24 mouse cellular contexts compared by ENCODE assay signal in the genomic region with DNA sequence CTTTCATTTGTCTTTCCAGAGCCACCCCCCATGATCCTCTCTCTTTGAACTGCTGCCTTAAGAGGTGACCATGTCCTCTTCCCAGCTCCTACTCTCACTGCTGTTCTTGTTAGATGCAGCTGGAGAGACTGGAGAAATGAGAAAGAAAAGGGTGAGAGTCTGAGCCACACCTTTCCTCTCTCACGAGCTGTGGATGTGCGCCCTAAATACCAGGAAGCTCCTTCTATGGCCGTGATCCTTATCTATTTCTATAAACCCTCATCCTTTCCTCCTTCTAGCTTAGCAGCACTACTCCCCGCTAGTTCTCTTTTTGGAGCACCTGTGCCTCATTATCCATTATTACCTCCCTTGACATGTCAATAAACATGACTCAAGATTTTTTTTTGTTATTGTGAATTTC.
"Had no signal": no experiment of that assay in that cellular context is flagged by ENCODE, and none has a peak within 500 bp of the region (broad histone marks: within the 10 kb centered on the region; RNA-seq: fewer than 3 reads in every experiment).

No protein-coding gene starts in this region.

- H3K4me2 ChIP-seq: heart, embryonic 12.5 days; hindbrain, embryonic 14.5 days; intestine, embryonic 15.5 days; limb, embryonic 12.5 days; liver, embryonic 12.5 days had no signal

- H3K27me3 ChIP-seq: heart, embryonic 12.5 days; intestine, embryonic 15.5 days; limb, embryonic 12.5 days; liver, embryonic 12.5 days had no signal

- DNase-seq: gastrocnemius, adult 2 months; gastrocnemius, postnatal 10 days; gastrocnemius, postnatal 25 days; heart, adult 18-20 months; heart, postnatal 14 days; heart, postnatal 36 days; kidney, adult 18-20 months; kidney, adult 8-10 months; kidney, postnatal 14 days; kidney, postnatal 36 days; layer of hippocampus, adult 9-11 months had no signal

- H3K9me3 ChIP-seq: heart, embryonic 10.5 days; heart, embryonic 12.5 days; intestine, embryonic 15.5 days; limb, embryonic 10.5 days; limb, embryonic 12.5 days; liver, embryonic 12.5 days had no signal

- H3K4me3 ChIP-seq: gastrocnemius, adult 2 months; heart, embryonic 10.5 days; heart, embryonic 12.5 days; intestine, embryonic 15.5 days; left cerebral cortex, adult 2 months; limb, embryonic 10.5 days; limb, embryonic 12.5 days; liver, embryonic 12.5 days had no signal

- H3K4me1 ChIP-seq: heart, embryonic 10.5 days; heart, embryonic 12.5 days; intestine, embryonic 15.5 days; limb, embryonic 10.5 days; limb, embryonic 12.5 days; liver, embryonic 12.5 days had no signal

- H3K27ac ChIP-seq: gastrocnemius, adult 2 months; heart, embryonic 10.5 days; hindbrain, embryonic 14.5 days; intestine, embryonic 15.5 days; kidney, postnatal 0 days; left cerebral cortex, adult 2 months; limb, embryonic 10.5 days; limb, embryonic 12.5 days; liver, embryonic 12.5 days; liver, embryonic 14.5 days had no signal

- H3K36me3 ChIP-seq: heart, embryonic 10.5 days; heart, embryonic 12.5 days; intestine, embryonic 15.5 days; limb, embryonic 10.5 days; limb, embryonic 12.5 days; liver, embryonic 12.5 days had no signal

- H3K9ac ChIP-seq: heart, embryonic 12.5 days; hindbrain, embryonic 14.5 days; intestine, embryonic 15.5 days; limb, embryonic 12.5 days; liver, embryonic 12.5 days; liver, embryonic 14.5 days had no signal

- ATAC-seq: hindbrain, embryonic 16.5 days; inflammation-experienced regulatory T-cells, adult 6 months; intestine, embryonic 15.5 days; intestine, postnatal 0 days; liver, embryonic 12.5 days had no signal
